8 mouse cellular contexts compared by ENCODE assay signal in genomic region chr7:39487854-39488205, GRCm38 (mm10). TPM values are rescaled to one million over a fixed set of nuclear protein-coding genes. Genes with fewer than 3 reads are reported as not detected.
DNase-seq lines count a peak whose midpoint lies in the region; ATAC-seq and TF ChIP-seq lines count a peak whose summit lies in the region.

No protein-coding gene starts in this region.

- no peak for ATAC-seq in liver, embryonic 13.5 days (ENCODE audit: low read depth)
- ATAC-seq in megakaryocyte progenitor cell, adult 5-6 weeks (replicated peaks; ENCODE audit: poor library complexity): no peak

- no peaks in the 10 kb centered on the region for H3K9me3 ChIP-seq in liver, embryonic 13.5 days (replicated peaks)

- H3K27me3 ChIP-seq in testis, adult 2 months (ENCODE audit: control insufficient read depth, insufficient read depth, low read length): no peaks in the 10 kb centered on the region
- no peaks in the 10 kb centered on the region for H3K27me3 ChIP-seq in liver, embryonic 13.5 days

- no peaks in the 10 kb centered on the region for H3K36me3 ChIP-seq in testis, adult 2 months (ENCODE audit: control insufficient read depth, insufficient read depth, low read length)
- no peaks in the 10 kb centered on the region for H3K36me3 ChIP-seq in liver, embryonic 13.5 days

- WGBS in liver, embryonic 13.5 days (ENCODE audit: insufficient replicate concordance): 31% methylated on average over 9 of the region's 9 CpGs

- no peak overlapping the region for H3K27ac ChIP-seq in testis, adult 2 months (ENCODE audit: control insufficient read depth, insufficient read depth, low read depth, low read length)
- H3K27ac ChIP-seq in liver, embryonic 13.5 days: no peak overlapping the region

- peak overlapping the region; percentile 46; the same call in 1 of the 2 replicates for H3K4me3 ChIP-seq in testis, adult 2 months (ENCODE audit: control insufficient read depth, low read depth, low read length)
- H3K4me3 ChIP-seq in liver, embryonic 13.5 days (replicated peaks): peak overlapping the region; percentile 33; the same call in 1 of the 2 replicates

- TF ChIP-seq POLR2A in testis, adult 2 months (IDR thresholded peaks at IDR 0.05; ENCODE audit: control insufficient read depth, low read depth, low read length): no peak

- no peak overlapping the region for H3K9ac ChIP-seq in liver, embryonic 13.5 days

- H3K4me2 ChIP-seq in liver, embryonic 13.5 days: peak overlapping the region; percentile 58

- TF ChIP-seq CTCF in testis, adult 2 months (IDR thresholded peaks at IDR 0.05; ENCODE audit: control insufficient read depth, insufficient read depth, insufficient replicate concordance, low read depth, low read length): no peak

- 0 out of 2 replicates have a peak, but pooled peaks cover 2% of the 10 kb centered on the region for H3K4me1 ChIP-seq in testis, adult 2 months (ENCODE audit: control insufficient read depth, insufficient read depth, low read length)
- H3K4me1 ChIP-seq in liver, embryonic 13.5 days (replicated peaks): no peaks in the 10 kb centered on the region

- peak; percentile 10 for DNase-seq in embryo, embryonic 11 days
- no peak for DNase-seq in embryo, embryonic 10.5 days (ENCODE audit: low spot score)
- no peak for DNase-seq in testis, postnatal 14 days (ENCODE audit: low spot score)
- DNase-seq in liver, embryonic 13.5 days: no peak
- no peak for DNase-seq in thymus, postnatal 36 days
- DNase-seq in urinary bladder, postnatal 25 days (ENCODE audit: low spot score): no peak

RNA-seq across cellular contexts. Expression of gene Zfp619, which starts 29.7 kb away (rescaled TPM):
- 0.13 and 0.16 TPM in 2 replicates for polyA plus RNA-seq in testis, adult 2 months (2012; rRNA removed)
- polyA plus RNA-seq in liver, embryonic 13.5 days (2015; fragmentation: Nextera tagmentation; extraction: Ambion mirVana): 0.18 and 0.23 TPM in 2 replicates
- 3.8 and 3.9 TPM in 2 replicates for total RNA-seq in megakaryocyte progenitor cell, adult 5-6 weeks (2015)
- 2.4 and 3.1 TPM in 2 replicates for total RNA-seq in megakaryocyte progenitor cell, adult 5-6 weeks (2017)
